Mouse (Mus musculus) lung, postnatal 14 days (tissue): ENCODE results near the gene Hcrtr2.

Experiments
- DNase-seq: peaks from one replicate; pipeline ENCODE4 v3.0.0; 2021

Hcrtr2 gene

GRCm38 (mm10) chr9:76234899-76235298 is 88.8 kb downstream of the Hcrtr2 start:
- DNase-seq = no peak

DNA sequence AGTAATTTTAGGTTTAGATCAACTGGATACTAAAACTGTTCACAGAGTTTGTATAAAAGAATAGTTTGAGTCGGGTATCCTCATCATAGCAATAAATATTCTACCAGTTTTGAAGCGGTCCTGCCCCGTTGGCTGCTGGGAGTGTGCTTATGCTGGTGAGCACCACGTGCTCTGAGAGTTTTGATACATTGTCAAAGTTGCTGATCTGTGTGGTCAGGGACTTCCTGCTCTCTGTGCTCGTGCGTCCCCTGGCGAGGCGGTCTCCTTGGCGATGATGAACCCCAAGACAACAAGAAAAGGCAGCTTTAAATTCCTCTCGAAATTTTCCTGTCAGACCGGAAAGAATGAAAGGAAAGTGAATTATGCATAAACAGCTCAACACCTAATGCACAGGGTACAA is 93.3 kb downstream of the Hcrtr2 start:
- DNase-seq = no peak

- no peak for DNase-seq
These were observed 106.3 kb downstream of the Hcrtr2 start for GRCm38 (mm10) chr9:76217178-76217975.

DNA sequence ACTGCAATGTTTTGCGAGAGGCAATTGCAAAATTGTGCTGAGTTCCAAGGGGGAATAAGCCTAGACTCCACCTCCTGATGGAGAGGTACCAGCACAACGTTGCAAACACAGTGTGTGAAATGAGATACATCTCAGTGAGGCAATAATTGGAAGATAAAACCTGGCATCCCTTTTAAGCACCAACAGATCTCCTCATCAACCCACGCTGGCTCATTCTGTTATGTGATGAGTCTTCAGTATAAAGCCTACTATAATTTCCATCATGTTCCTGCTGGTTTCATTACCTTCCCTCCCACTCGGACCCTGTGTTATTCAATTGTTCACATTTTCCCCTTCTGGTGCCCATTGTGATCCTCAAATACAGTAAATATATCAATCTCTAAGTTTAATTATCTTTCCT is 109.0 kb downstream of the Hcrtr2 start:
- DNase-seq = no peak

DNA sequence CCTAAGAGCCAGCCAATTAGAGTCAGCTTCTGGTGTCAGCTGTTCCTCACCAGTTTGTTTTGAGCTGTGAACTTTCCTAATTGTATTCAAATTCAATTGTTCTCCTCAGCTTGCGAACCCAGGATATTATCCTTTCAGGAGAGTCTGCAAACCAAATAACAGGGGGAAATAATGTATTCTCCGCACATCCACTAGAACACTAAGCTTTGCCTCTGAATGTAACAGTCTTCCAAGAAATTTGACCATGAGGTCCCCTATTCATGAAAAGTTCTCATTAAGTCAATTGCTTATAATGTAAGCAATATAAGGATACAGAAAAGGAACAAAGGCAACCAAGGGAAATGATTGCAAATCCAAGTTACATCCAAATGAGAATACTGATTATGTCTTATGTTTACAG is 110.1 kb downstream of the Hcrtr2 start, which contains the start of gene Gfral:
Gene Gfral (minus strand): TSS at position 101 of the 400 bp plus-strand sequence.
- no peak for DNase-seq

- DNase-seq = no peak
These were observed 126.7 kb downstream of the Hcrtr2 start for GRCm38 (mm10) chr9:76196917-76197316.

DNA sequence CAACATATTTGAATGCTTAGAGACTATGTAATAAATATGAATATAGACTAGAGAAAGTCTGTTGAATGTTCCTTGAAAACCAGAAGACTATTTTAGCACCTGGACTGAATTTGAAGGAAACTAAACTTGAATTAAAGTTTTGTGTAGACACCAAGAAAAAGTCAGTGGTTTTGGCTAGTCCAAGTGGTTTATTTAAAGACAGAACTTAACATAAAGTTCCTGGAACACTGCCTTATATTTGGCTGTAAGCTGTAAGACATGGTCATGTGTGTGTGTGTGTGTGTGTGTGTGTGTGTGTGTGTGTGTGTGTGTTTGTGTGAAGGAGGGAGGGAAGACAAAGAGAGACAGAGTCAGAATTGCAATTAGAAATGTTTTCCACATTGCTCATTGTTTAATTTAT is 144.4 kb downstream of the Hcrtr2 start:
- no peak for DNase-seq
